Mouse (Mus musculus): ENCODE data around the gene Sarnp. TPM values are rescaled to one million over a fixed set of nuclear protein-coding genes. Genes with fewer than 3 reads are reported as not detected.

Gene Sarnp
- 3.4 and 9.9 TPM in 2 replicates for polyA plus RNA-seq (2012; rRNA removed)

- no peak for DNase-seq
- no peak for TF ChIP-seq POLR2A (IDR thresholded peaks at IDR 0.05; ENCODE audit: borderline replicate concordance, extremely low read depth, low read depth, low read length)
- TF ChIP-seq CTCF (IDR thresholded peaks at IDR 0.05; ENCODE audit: insufficient read depth, low read length), result no peak
- 89% methylated on average over 13 of the region's 13 CpGs for WGBS
- H3K4me3 ChIP-seq (replicated peaks; ENCODE audit: extremely low read depth, low read depth, low read length), result no peak within 1 kb of the TSS
- H3K4me1 ChIP-seq (ENCODE audit: control insufficient read depth, insufficient read depth, low read length), result peaks cover 2% of the 10 kb centered on the region; the same call in 1 of the 2 replicates
Observed at GRCm38 (mm10) chr10:128817033-128817432, at the start of gene Sarnp. TSS of gene Sarnp (plus strand) at chr10:128817333.

- WGBS, result 79% methylated on average over 2 of the region's 2 CpGs
- DNase-seq, result no peak
Observed at GRCm38 (mm10) chr10:128772895-128773294, 44.2 kb upstream of the Sarnp start.

DNA sequence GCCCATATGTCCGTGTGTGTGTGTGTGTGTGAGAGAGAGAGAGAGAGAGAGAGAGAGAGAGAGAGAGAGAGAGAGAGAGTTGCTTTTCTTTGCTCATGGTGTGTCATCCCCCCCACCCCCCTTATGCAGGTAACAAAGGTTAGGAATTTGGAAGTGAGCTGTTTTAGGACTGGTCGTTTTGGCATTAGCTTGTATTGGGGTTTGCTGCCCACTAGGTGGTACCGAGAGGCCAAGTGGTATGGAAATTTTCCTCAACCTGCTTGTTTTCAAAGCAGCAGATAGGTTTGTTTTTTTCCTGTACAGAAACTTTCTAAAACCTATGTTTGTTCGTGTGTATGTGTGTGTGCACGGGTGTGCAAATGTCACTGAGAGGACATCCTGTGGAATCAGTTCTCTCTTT lies 43.4 kb upstream of the Sarnp start:
- no peak overlapping the region for H3K4me3 ChIP-seq (replicated peaks; ENCODE audit: extremely low read depth, low read depth, low read length)
- 18% methylated on average over 5 of the region's 5 CpGs for WGBS
- no peak for DNase-seq
- H3K4me1 ChIP-seq (ENCODE audit: control insufficient read depth, insufficient read depth, low read length), result no peaks in the 10 kb centered on the region
- no peak for TF ChIP-seq POLR2A (IDR thresholded peaks at IDR 0.05; ENCODE audit: borderline replicate concordance, extremely low read depth, low read depth, low read length)
- TF ChIP-seq CTCF (IDR thresholded peaks at IDR 0.05; ENCODE audit: insufficient read depth, low read length), result no peak

More at GRCm38 (mm10) chr10:128772895-128773294, 44.2 kb upstream of the Sarnp start:
- no peak overlapping the region for H3K4me3 ChIP-seq (replicated peaks; ENCODE audit: extremely low read depth, low read depth, low read length)
- TF ChIP-seq POLR2A (IDR thresholded peaks at IDR 0.05; ENCODE audit: borderline replicate concordance, extremely low read depth, low read depth, low read length) (no peak), CTCF (IDR thresholded peaks at IDR 0.05; ENCODE audit: insufficient read depth, low read length) (no peak)
- H3K4me1 ChIP-seq (ENCODE audit: control insufficient read depth, insufficient read depth, low read length), result no peaks in the 10 kb centered on the region

DNA sequence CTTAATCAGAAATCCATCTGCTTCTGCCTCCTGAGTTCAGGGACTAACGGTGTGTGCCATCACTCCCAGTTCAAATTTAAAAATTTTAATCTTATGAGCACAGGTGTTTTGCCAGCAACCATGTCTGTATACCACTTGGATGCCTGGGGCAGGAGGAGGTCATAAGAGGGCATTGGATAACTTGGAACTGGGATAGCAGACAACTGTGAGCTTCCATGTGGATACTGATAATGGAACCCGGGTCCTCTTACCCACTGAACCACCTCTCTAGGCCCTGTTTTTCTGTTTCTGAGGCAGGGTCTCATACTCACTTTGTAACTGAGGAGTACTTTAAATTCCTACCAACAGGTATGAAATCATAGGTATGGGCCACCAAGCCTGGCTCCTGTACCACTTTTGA lies 38.7 kb upstream of the Sarnp start:
- no peak for DNase-seq
- WGBS, result 89% methylated on average over 2 of the region's 2 CpGs
- H3K4me1 ChIP-seq (ENCODE audit: control insufficient read depth, insufficient read depth, low read length), result no peaks in the 10 kb centered on the region
- no peak overlapping the region for H3K4me3 ChIP-seq (replicated peaks; ENCODE audit: extremely low read depth, low read depth, low read length)
- TF ChIP-seq CTCF (IDR thresholded peaks at IDR 0.05; ENCODE audit: insufficient read depth, low read length) (no peak), POLR2A (IDR thresholded peaks at IDR 0.05; ENCODE audit: borderline replicate concordance, extremely low read depth, low read depth, low read length) (no peak)

- DNase-seq, result peak; percentile 62
- TF ChIP-seq CTCF (IDR thresholded peaks at IDR 0.05; ENCODE audit: insufficient read depth, low read length) (no peak), POLR2A (IDR thresholded peaks at IDR 0.05; ENCODE audit: borderline replicate concordance, extremely low read depth, low read depth, low read length) (peak; percentile 58; the same call in 1 of the 2 replicates)
- no peak overlapping the region for H3K4me3 ChIP-seq (replicated peaks; ENCODE audit: extremely low read depth, low read depth, low read length)
- 8% methylated on average over 8 of the region's 8 CpGs for WGBS
- no peaks in the 10 kb centered on the region for H3K4me1 ChIP-seq (ENCODE audit: control insufficient read depth, insufficient read depth, low read length)
Observed at GRCm38 (mm10) chr10:128779011-128779795, 37.9 kb upstream of the Sarnp start.

GRCm38 (mm10) chr10:128780200-128780599 lies 36.9 kb upstream of the Sarnp start:
- no peak for TF ChIP-seq POLR2A (IDR thresholded peaks at IDR 0.05; ENCODE audit: borderline replicate concordance, extremely low read depth, low read depth, low read length)
- no peak for DNase-seq
- WGBS, result 74% methylated on average over 1 of the region's 1 CpGs
- Histone ChIP-seq H3K4me3 (replicated peaks; ENCODE audit: extremely low read depth, low read depth, low read length) (no peak overlapping the region), H3K4me1 (ENCODE audit: control insufficient read depth, insufficient read depth, low read length) (no peaks in the 10 kb centered on the region)

- Histone ChIP-seq H3K4me3 (replicated peaks; ENCODE audit: extremely low read depth, low read depth, low read length) (peak within 1 kb of the TSS; percentile 50), H3K4me1 (ENCODE audit: control insufficient read depth, insufficient read depth, low read length) (no peaks in the 10 kb centered on the region)
- no peak for TF ChIP-seq CTCF (IDR thresholded peaks at IDR 0.05; ENCODE audit: insufficient read depth, low read length)
- no peak for TF ChIP-seq POLR2A (IDR thresholded peaks at IDR 0.05; ENCODE audit: borderline replicate concordance, extremely low read depth, low read depth, low read length)
- WGBS, result 65% methylated on average over 7 of the region's 7 CpGs
- DNase-seq, result no peak
Observed at GRCm38 (mm10) chr10:128790398-128791124, 26.6 kb upstream of the Sarnp start, which contains the start of gene Mmp19. TSS of gene Mmp19 (plus strand) at chr10:128790910.

GRCm38 (mm10) chr10:128792041-128792440 lies 25.1 kb upstream of the Sarnp start:
- H3K4me3 ChIP-seq (replicated peaks; ENCODE audit: extremely low read depth, low read depth, low read length), result no peak overlapping the region
- TF ChIP-seq POLR2A (IDR thresholded peaks at IDR 0.05; ENCODE audit: borderline replicate concordance, extremely low read depth, low read depth, low read length), result no peak
- TF ChIP-seq CTCF (IDR thresholded peaks at IDR 0.05; ENCODE audit: insufficient read depth, low read length), result no peak

DNA sequence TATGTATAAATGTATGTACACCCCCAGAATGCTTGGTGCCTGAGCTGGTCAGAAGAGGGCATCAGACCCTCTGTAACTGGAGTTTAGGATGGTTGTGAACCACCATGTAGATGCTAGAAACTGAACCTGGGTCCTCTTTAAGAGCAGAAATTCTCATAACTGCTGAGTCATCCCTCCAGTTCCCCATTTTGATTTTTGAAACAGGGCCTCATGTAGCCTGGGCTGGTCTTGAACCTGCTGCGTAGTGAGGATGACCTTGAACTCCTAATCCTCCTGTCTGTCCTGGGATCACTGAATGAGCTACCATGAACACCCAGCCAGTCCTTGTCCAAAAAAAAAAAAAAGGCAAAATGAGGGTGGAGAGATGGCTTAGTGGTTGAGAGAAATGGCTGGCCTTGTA lies 23.9 kb upstream of the Sarnp start:
- 95% methylated on average over 1 of the region's 1 CpGs for WGBS
- no peak overlapping the region for H3K4me3 ChIP-seq (replicated peaks; ENCODE audit: extremely low read depth, low read depth, low read length)
- DNase-seq, result no peak
- no peaks in the 10 kb centered on the region for H3K4me1 ChIP-seq (ENCODE audit: control insufficient read depth, insufficient read depth, low read length)
- TF ChIP-seq CTCF (IDR thresholded peaks at IDR 0.05; ENCODE audit: insufficient read depth, low read length), result no peak
- no peak for TF ChIP-seq POLR2A (IDR thresholded peaks at IDR 0.05; ENCODE audit: borderline replicate concordance, extremely low read depth, low read depth, low read length)

More at GRCm38 (mm10) chr10:128792041-128792440, 25.1 kb upstream of the Sarnp start:
- no peaks in the 10 kb centered on the region for H3K4me1 ChIP-seq (ENCODE audit: control insufficient read depth, insufficient read depth, low read length)
- no peak for DNase-seq

All from lung, adult 2 months (tissue).